Mouse (Mus musculus) retina, adult 2 months (tissue): ENCODE measurements around the gene Mia2.
"Not testable (repeated sequence)": the region's sequence is repeated elsewhere in the genome, so short reads cannot be mapped to it uniquely, and the experiment has no call there.

Experiments used
- DNase-seq: peaks from one replicate; pipeline ENCODE4 v3.0.0-alpha.2; 2012; ENCODE audit warnings: low read depth, low spot score

Gene Mia2

DNA sequence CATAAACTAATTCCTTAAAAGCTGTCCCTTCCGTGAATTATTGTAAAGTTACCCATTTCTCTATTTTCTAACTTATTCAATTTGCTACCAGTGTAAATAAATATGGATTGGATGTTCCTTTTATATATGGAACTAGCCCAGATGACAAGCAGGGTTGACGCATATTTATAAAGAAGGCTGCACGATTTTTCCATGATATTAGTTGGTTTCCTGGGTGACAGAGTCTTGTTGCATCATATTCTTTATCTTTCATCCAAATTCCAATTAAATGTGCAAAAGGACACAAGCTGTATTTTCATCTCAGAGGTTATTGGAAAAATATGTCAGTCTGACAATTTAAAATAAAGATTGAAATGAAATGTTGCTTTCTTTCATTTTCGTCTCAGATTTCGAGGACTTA is 142.8 kb downstream of the Mia2 start:
- no peak for DNase-seq

DNA sequence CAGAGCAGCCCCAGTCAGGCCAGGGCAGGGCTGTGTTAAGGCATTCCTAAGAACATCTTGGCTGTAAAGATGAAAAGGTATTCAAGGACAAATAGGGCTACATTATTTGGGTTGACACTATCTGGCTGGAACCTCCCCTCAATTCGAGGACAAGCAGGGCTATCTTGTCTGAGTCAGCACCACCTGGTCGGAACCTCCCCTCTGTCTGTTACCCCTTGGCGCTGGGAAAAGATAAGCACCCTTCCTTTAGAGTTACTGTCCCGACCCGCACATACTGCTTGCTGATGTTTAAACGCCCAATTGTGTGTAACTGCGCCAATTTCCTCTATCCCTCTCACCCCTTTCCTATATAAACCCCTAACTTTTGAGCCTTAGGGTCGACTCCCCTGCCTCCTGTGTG is 145.4 kb downstream of the Mia2 start:
- not testable (repeated sequence) for DNase-seq
